Mouse (Mus musculus) kidney, adult 2 months (tissue): ENCODE measurements around the gene Gmcl1.

Experiments
- CTCF ChIP-seq: fragments of 200-500 bp; conservative IDR thresholded peaks from 2 replicates; pipeline ENCODE4 v1.5.1; 2011; ENCODE audit warnings: low read depth, mild to moderate bottlenecking, control low read depth, low read length, moderate library complexity, mixed read lengths; ENCODE audit not compliant: insufficient read depth, insufficient read length
- POLR2A ChIP-seq: fragments of 200-500 bp; IDR thresholded peaks from one replicate; pipeline ENCODE4 v1.6.1; 2011; ENCODE audit warnings: low read depth, low read length, control low read depth

DNA sequence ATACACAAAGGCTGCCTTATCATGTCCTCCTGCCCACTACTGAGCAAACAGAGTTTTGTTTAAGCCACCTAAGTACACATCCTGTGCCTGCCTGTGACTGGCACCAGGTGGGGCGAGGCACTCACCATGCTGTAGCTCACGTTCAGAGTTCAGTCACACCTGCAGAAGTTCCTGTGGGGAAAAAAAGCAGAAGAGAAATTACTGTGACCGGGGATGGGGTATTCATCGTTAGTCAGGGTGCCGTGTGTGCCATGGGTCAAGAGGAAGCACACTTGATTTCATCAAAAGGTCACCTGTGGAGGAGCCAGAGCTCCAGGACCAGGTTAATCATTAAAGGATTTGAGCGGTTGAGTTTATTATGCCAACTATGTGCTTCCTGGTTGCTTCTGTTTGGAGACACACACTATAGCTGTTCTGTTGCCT lies 32.5 kb upstream of the Gmcl1 start:
- TF ChIP-seq CTCF = peak; percentile 27; the same call in 1 of the 2 replicates
- TF ChIP-seq POLR2A = no peak
